Mouse (Mus musculus) limb, embryonic 15.5 days (tissue): ENCODE results near the gene Ptger4. TPM values are rescaled to one million over a fixed set of nuclear protein-coding genes. Genes with fewer than 3 reads are reported as not detected.
A peak's percentile ranks its signal among the peaks of the same experiment; 100 is the strongest.

ENCODE experiments used
- ATAC-seq: fragments of 200-750 bp; cut with Nextera tagmentation; 2 replicates; pipeline ENCODE4 v1.8.0; 2017; ENCODE audit warnings: low read depth, moderate TSS enrichment; ENCODE audit not compliant: insufficient number of reproducible peaks, low FRiP score, low TSS enrichment
- H3K27ac ChIP-seq: fragments of 300-500 bp; sonication (generic); 2 replicates; pipeline ENCODE4 v1.5.1; 2015; ENCODE audit warnings: moderate library complexity, mild to moderate bottlenecking, inconsistent platforms
- H3K27me3 ChIP-seq: fragments of 300-500 bp; sonication (generic); 2 replicates; pipeline ENCODE4 v1.6.1; 2015; ENCODE audit warnings: inconsistent platforms
- H3K36me3 ChIP-seq: fragments of 300-500 bp; sonication (generic); 2 replicates; pipeline ENCODE4 v1.6.1; 2015; ENCODE audit warnings: inconsistent platforms
- H3K4me1 ChIP-seq: fragments of 300-500 bp; sonication (generic); 2 replicates; pipeline ENCODE4 v1.6.1; 2015; ENCODE audit warnings: inconsistent platforms
- H3K4me2 ChIP-seq: fragments of 300-500 bp; sonication (generic); 2 replicates; pipeline ENCODE4 v1.6.1; 2015; ENCODE audit warnings: mild to moderate bottlenecking, inconsistent platforms
- H3K4me3 ChIP-seq: fragments of 300-500 bp; sonication (generic); 2 replicates; pipeline ENCODE4 v1.5.1; 2015; ENCODE audit warnings: mild to moderate bottlenecking, inconsistent platforms
- H3K9ac ChIP-seq: fragments of 300-500 bp; sonication (generic); 2 replicates; pipeline ENCODE4 v1.6.1; 2015; ENCODE audit warnings: inconsistent platforms
- H3K9me3 ChIP-seq: fragments of 300-500 bp; sonication (generic); 2 replicates; pipeline ENCODE4 v1.6.1; 2016; ENCODE audit warnings: inconsistent platforms
- WGBS: fragments of 180-500 bp; shearing (Covaris S2); methylation state at CpG from one replicate; pipeline ENCODE4 v1.1.7; 2015; 5-methylcytosine and 5-hydroxymethylcytosine counted together
- polyA plus RNA-seq: library from polyadenylated mRNA; unstranded; fragments of >200 nt; fragmentation: Nextera tagmentation; extraction: Ambion mirVana; gene quantifications from 2 replicates; pipeline ENCODE4 v1.2.1, GENCODE M21; 2015

Ptger4 gene
- polyA plus RNA-seq, 1 experiment from 2014 or later, result 5.0 TPM

- WGBS, result 54% methylated on average over 4 of the region's 4 CpGs
- no peak for ATAC-seq
- no peak overlapping the region for H3K27ac ChIP-seq
- H3K27me3 ChIP-seq, result no peaks in the 10 kb centered on the region
- H3K9me3 ChIP-seq, result no peaks in the 10 kb centered on the region
- H3K4me3 ChIP-seq, result no peak overlapping the region
- no peak overlapping the region for H3K4me2 ChIP-seq
- no peak overlapping the region for H3K9ac ChIP-seq
- no peaks in the 10 kb centered on the region for H3K36me3 ChIP-seq
- no peaks in the 10 kb centered on the region for H3K4me1 ChIP-seq
Observed at GRCm38 (mm10) chr15:5250182-5250581, 6.2 kb upstream of the Ptger4 start.

- peak overlapping the region; percentile 100 for H3K4me2 ChIP-seq
- 0 out of 2 replicates have a peak, but pooled peaks have one; percentile 5 for ATAC-seq
- peaks cover 24% of the 10 kb centered on the region for H3K27me3 ChIP-seq
- H3K4me3 ChIP-seq, result peak overlapping the region; percentile 60
- 6% methylated on average over 40 of the region's 40 CpGs for WGBS
- H3K27ac ChIP-seq, result no peak overlapping the region
- peaks cover 37% of the 10 kb centered on the region for H3K4me1 ChIP-seq
- no peaks in the 10 kb centered on the region for H3K36me3 ChIP-seq
- no peaks in the 10 kb centered on the region for H3K9me3 ChIP-seq
- peak overlapping the region; percentile 47 for H3K9ac ChIP-seq
Observed at GRCm38 (mm10) chr15:5243036-5243958, 690 bp downstream of the Ptger4 start.

DNA sequence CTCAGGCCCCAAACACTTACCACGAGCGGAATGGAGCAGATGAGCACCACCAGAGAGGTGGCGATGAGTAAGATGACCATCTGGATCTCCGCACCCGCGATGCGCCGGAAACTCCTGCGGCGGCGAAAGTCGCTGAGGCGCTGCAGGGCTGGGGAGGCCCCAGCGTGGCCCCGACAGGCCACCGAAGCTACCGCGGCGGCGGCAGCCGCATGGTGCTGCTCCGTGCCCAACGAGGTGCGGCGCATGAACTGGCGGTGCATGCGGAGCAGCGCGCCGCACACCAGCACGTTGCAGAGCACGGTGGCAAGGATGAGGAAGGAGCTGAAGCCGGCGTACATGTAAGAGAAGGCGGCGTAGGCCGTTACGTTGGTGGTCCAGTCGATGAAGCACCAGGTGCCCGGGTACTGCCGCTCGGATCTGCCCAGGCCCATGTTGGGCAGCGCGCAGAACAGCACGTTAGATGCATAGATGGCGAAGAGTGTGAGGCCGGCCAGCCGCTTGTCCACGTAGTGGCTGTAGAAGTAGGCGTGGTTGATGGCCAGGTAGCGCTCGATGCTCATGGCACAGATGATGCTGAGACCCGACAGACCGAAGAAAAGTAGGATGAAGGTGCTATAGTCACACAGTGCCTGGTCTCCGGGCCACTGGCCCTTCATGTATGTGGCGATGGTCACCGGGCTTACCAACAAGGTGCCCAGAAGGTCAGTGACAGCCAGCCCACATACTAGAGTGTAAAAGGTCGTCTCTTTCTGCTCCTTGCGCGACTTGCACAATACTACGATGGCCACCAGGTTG lies 1.5 kb downstream of the Ptger4 start:
- peak overlapping the region; percentile 48 for H3K9ac ChIP-seq
- H3K9me3 ChIP-seq, result no peaks in the 10 kb centered on the region
- H3K27ac ChIP-seq, result no peak overlapping the region
- H3K4me2 ChIP-seq, result peak overlapping the region; percentile 100
- H3K4me1 ChIP-seq, result peaks cover 40% of the 10 kb centered on the region
- peak overlapping the region; percentile 60 for H3K4me3 ChIP-seq
- H3K27me3 ChIP-seq, result peaks cover 24% of the 10 kb centered on the region
- ATAC-seq, result no peak
- 2% methylated on average over 61 of the region's 61 CpGs for WGBS
- no peaks in the 10 kb centered on the region for H3K36me3 ChIP-seq

DNA sequence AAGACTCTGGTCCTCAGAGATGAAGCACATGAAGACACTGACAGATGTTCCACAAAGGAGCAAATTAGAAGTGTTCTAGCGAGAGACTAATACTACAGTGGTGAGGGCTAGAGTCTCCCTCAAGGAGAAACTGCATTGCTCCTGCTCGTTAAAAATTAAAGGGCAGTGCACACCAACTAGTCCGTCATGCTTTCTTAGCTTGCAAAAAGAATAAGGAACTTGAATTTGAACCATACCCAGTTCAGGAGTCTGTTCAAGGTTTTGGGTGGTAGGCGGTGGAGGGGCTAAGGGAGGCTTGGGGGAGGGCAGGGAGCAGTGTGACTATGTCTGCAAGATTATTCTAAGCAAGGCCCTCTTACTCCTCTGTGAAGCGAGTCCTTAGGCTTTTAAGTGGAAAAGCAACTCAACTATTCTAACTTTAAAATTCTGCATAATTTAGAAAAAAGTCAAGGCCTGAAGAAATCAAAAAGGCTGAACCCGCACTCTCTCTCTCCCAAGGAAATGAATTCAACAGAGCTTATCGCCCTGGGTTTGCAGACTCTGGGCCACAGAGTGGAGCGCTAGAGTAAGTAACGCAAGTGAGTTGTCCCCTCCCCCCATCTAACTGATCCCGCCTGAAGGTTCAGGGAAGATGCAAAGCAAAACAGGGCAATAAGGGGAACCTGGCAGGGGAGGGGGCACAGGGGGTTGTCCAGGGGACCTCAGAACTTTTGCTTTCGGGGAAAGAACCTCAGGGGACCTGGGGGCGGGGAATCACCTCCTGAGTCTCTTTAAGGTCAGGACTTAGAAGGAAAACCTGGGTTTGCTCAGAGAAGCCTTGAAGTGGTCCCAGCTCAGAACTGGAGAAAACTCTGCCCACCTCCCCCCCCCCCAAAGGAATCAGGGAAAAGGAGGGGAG lies 2.4 kb downstream of the Ptger4 start:
- Histone ChIP-seq H3K4me2 (peak overlapping the region; percentile 100), H3K9ac (peak overlapping the region; percentile 48; the same call in 1 of the 2 replicates), H3K4me1 (peaks cover 42% of the 10 kb centered on the region), H3K27ac (no peak overlapping the region), H3K9me3 (no peaks in the 10 kb centered on the region), H3K4me3 (peak overlapping the region; percentile 60), H3K36me3 (no peaks in the 10 kb centered on the region), H3K27me3 (peaks cover 24% of the 10 kb centered on the region)
- 20% methylated on average over 12 of the region's 12 CpGs for WGBS
- no peak for ATAC-seq

DNA sequence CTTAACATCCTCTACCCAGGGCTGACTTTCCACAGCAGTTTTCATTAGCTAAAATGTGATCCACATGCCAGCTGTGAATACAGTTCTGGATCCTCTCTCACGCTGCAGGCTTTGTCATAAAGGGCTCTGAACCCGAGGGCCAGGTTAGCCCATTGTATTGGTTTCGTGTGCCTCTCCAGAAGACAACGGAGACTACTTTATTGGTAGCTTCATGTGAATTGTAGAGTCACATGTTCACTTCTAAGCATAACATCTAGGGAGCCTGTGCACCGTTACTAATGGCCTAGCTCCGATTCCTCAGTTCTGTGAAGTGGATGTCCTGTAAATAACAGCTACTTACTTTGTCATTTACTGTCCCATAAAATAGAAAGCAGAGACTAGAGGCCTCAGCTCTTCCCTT lies 3.6 kb downstream of the Ptger4 start:
- Histone ChIP-seq H3K4me3 (no peak overlapping the region; the same call in 1 of the 2 replicates), H3K36me3 (no peaks in the 10 kb centered on the region), H3K4me1 (peaks cover 45% of the 10 kb centered on the region), H3K9me3 (no peaks in the 10 kb centered on the region), H3K27me3 (peaks cover 24% of the 10 kb centered on the region), H3K4me2 (no peak overlapping the region), H3K9ac (no peak overlapping the region), H3K27ac (no peak overlapping the region)
- ATAC-seq, result no peak
- WGBS, result 58% methylated on average over 6 of the region's 6 CpGs

GRCm38 (mm10) chr15:5239901-5240300 lies 4.1 kb downstream of the Ptger4 start:
- Histone ChIP-seq H3K4me1 (peaks cover 46% of the 10 kb centered on the region), H3K36me3 (no peaks in the 10 kb centered on the region), H3K4me2 (no peak overlapping the region), H3K9me3 (no peaks in the 10 kb centered on the region), H3K27me3 (peaks cover 24% of the 10 kb centered on the region), H3K27ac (no peak overlapping the region), H3K9ac (no peak overlapping the region), H3K4me3 (no peak overlapping the region)
- ATAC-seq, result no peak
- 51% methylated on average over 6 of the region's 6 CpGs for WGBS

DNA sequence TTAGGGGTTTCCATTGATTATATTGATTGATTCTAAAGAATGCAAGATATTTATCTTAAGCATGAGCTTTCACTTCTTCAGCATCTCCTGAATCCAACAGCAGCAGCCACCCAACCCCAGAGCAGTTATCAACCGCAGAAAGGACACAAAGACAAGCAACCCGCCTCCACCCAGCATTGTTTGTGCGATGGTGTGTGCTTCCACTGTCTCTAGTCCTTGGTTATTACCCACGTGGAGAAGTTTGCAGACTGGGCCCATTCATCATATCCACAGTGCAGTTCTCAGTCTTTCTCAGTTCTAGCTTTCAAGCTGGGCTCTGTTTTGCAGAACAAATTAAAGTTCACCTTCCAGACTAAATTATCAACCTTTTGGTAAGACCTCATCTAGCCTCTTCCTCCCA lies 4.6 kb downstream of the Ptger4 start:
- 78% methylated on average over 4 of the region's 4 CpGs for WGBS
- H3K9me3 ChIP-seq, result no peaks in the 10 kb centered on the region
- ATAC-seq, result no peak
- no peak overlapping the region for H3K4me3 ChIP-seq
- H3K4me1 ChIP-seq, result peaks cover 40% of the 10 kb centered on the region
- no peaks in the 10 kb centered on the region for H3K36me3 ChIP-seq
- no peak overlapping the region for H3K4me2 ChIP-seq
- no peak overlapping the region for H3K9ac ChIP-seq
- no peak overlapping the region for H3K27ac ChIP-seq
- peaks cover 20% of the 10 kb centered on the region for H3K27me3 ChIP-seq

DNA sequence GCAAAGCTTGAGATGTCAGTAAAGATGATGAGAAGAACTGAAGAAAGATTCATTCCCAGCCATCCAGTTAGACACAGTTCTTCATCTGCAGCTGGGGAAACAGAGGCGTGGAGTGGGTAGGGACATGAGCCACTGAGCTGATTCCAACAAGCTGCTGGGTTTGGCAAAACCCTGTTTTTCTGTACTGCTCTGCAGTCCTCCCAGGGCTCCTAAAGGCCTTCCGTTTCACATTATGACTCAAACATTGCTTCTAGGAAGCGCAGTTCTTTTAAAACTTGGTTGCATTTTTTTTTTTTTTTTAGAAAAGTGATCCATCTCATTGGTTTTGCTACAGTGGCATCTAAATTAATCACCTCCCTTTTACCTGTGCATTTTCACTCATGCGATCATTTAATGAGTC lies 5.4 kb downstream of the Ptger4 start:
- Histone ChIP-seq H3K36me3 (no peaks in the 10 kb centered on the region), H3K4me3 (no peak overlapping the region), H3K4me2 (no peak overlapping the region), H3K27ac (no peak overlapping the region), H3K9me3 (no peaks in the 10 kb centered on the region), H3K9ac (no peak overlapping the region), H3K4me1 (peaks cover 34% of the 10 kb centered on the region), H3K27me3 (peaks cover 18% of the 10 kb centered on the region)
- no peak for ATAC-seq
- 59% methylated on average over 4 of the region's 4 CpGs for WGBS

DNA sequence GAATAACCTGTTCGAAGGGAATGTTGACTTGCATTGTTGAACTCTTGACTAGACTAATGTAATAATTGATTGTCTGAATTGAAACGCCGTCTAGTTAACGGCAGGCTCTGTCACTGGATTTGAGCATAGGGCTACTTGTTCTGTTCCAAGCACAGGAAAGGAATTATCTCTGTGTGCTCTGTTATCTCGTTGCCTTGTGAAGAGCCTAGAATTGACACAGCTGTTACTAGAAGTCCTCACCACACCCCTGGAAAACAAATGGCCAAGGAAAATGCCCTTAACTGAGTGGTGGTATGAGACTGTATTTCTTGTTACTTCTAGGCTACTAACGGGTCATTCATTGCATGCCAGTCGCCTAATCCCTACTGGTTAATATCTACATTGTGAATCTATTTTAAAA lies 5.9 kb downstream of the Ptger4 start:
- Histone ChIP-seq H3K9me3 (no peaks in the 10 kb centered on the region), H3K27me3 (peaks cover 13% of the 10 kb centered on the region), H3K9ac (no peak overlapping the region), H3K27ac (no peak overlapping the region), H3K36me3 (no peaks in the 10 kb centered on the region), H3K4me1 (peaks cover 29% of the 10 kb centered on the region), H3K4me2 (no peak overlapping the region), H3K4me3 (no peak overlapping the region)
- WGBS, result 72% methylated on average over 7 of the region's 7 CpGs
- ATAC-seq, result no peak

DNA sequence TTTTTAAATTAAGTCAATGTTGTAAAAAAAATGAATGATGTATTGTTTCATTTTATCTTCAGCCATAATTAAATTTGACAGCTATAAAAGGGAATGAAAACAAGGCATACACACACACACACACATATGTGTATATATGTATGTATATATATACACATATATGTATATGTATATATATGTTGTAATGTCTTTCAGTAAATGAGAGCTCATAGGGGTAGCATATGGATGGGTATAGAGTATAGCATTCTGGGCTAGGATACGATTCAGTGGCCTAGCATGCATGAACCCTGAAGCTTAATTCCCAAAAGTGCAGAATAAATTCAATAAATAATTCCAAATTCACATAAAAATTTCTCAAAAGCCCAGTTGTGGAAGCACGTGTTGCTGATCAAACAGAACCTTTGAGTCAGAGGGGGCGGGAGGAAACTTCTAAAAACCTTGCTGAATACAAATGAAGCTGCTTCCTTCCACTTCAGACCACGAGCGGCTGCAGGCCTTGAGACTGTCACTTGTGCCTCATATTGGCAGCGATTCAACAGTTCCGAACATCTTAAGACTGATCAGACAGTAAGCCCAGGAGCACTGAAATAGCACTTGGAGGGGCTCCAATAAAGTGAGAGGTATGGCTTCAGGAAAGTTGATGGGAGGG lies 6.9 kb downstream of the Ptger4 start:
- H3K4me1 ChIP-seq, result peaks cover 20% of the 10 kb centered on the region
- WGBS, result 55% methylated on average over 7 of the region's 7 CpGs

DNA sequence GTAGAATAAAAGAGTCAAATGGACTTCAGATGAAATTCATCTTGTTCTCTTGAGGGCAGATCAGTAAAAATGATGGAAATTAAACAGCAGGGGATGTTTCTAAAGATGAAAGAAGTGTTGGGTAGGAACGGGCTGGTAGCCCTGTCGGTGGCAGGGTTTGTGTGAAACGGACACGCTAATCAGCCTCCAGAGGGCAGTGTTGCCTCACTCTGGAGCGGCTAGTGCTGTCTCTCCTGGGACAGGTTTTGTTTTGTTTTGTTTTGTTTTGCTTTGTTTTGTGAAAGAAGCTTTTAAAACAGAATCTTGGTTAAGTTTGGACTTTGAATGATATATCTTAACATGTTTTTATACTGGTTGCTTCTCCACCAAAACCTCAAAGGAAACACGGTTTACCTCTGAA lies 7.4 kb downstream of the Ptger4 start:
- H3K36me3 ChIP-seq, result no peaks in the 10 kb centered on the region
- H3K4me2 ChIP-seq, result no peak overlapping the region
- H3K27me3 ChIP-seq, result no peaks in the 10 kb centered on the region
- WGBS, result 16% methylated on average over 6 of the region's 6 CpGs
- H3K9me3 ChIP-seq, result no peaks in the 10 kb centered on the region
- H3K9ac ChIP-seq, result no peak overlapping the region
- H3K4me3 ChIP-seq, result no peak overlapping the region
- ATAC-seq, result no peak
- H3K4me1 ChIP-seq, result peaks cover 15% of the 10 kb centered on the region; the same call in 1 of the 2 replicates
- no peak overlapping the region for H3K27ac ChIP-seq

More for the DNA sequence above, 6.9 kb downstream of the Ptger4 start:
- no peak overlapping the region for H3K27ac ChIP-seq
- H3K9ac ChIP-seq, result no peak overlapping the region
- no peaks in the 10 kb centered on the region for H3K9me3 ChIP-seq
- H3K4me3 ChIP-seq, result no peak overlapping the region
- no peaks in the 10 kb centered on the region for H3K36me3 ChIP-seq
- ATAC-seq, result no peak
- H3K27me3 ChIP-seq, result peaks cover 5% of the 10 kb centered on the region
- no peak overlapping the region for H3K4me2 ChIP-seq
